Mouse (Mus musculus) testis, adult 2 months (tissue): ENCODE results near the gene Zbtb45.

Source experiments
- CTCF ChIP-seq: fragments of 200-500 bp; IDR thresholded peaks from 2 replicates; pipeline ENCODE4 v1.5.1; 2012; ENCODE audit warnings: low read depth, mild to moderate bottlenecking, inconsistent platforms, low read length, moderate library complexity; ENCODE audit not compliant: control insufficient read depth, insufficient read depth, insufficient replicate concordance
- POLR2A ChIP-seq: fragments of 200-500 bp; IDR thresholded peaks from 2 replicates; pipeline ENCODE4 v1.6.1; 2012; ENCODE audit warnings: low read depth, mild to moderate bottlenecking, inconsistent platforms, low read length, moderate library complexity; ENCODE audit not compliant: control insufficient read depth

DNA sequence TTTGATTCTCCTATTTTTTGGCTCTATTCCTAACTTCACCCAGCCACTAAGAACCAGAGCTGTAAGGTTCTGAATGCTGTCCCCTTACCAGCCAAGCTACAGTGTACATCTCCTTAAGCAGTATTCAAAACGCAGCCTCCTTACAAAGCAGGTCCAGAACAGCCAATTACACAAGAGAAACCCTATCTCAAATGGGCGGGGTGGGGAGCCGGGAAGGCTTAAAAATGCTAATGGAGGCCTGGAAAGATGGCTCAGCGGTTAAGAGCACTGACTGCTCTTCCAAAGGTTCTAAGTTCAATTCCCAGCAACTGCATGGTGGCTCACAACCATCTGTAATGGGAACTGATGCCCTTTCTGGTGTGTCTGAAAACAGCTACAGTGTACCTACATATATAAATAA lies 50.1 kb downstream of the Zbtb45 start:
- TF ChIP-seq CTCF (no peak), POLR2A (no peak)
